Mouse (Mus musculus): Measurements from ENCODE around the gene Ddt.

Gene Ddt

GRCm38 (mm10) chr10:75772795-75773664 is at the start of gene Ddt:
Gene Ddt (minus strand): TSS chr10:75773414.
- WGBS = under 1% methylated on average over 47 of the region's 47 CpGs

GRCm38 (mm10) chr10:75822443-75822842 is 49.2 kb upstream of the Ddt start, which contains the start of gene Gstt4:
Gene Gstt4 (minus strand): TSS chr10:75822543.
- 98% methylated on average over 2 of the region's 2 CpGs for WGBS

- WGBS = 90% methylated on average over 5 of the region's 5 CpGs
These were observed 46.7 kb upstream of the Ddt start for GRCm38 (mm10) chr10:75819882-75820281.

GRCm38 (mm10) chr10:75818641-75819040 is 45.4 kb upstream of the Ddt start:
- WGBS = 76% methylated on average over 10 of the region's 10 CpGs

GRCm38 (mm10) chr10:75804217-75804616 is 31.0 kb upstream of the Ddt start:
- WGBS = 79% methylated on average over 2 of the region's 2 CpGs

- 5% methylated on average over 18 of the region's 18 CpGs for WGBS
These were observed 25.0 kb upstream of the Ddt start, which contains the start of gene Gstt1 for GRCm38 (mm10) chr10:75798176-75798696. Gene Gstt1 (minus strand): TSS chr10:75798584.

GRCm38 (mm10) chr10:75797619-75798175 is 24.5 kb upstream of the Ddt start:
- WGBS = 1% methylated on average over 12 of the region's 12 CpGs

GRCm38 (mm10) chr10:75796731-75797516 is 23.7 kb upstream of the Ddt start:
- 52% methylated on average over 11 of the region's 11 CpGs for WGBS

GRCm38 (mm10) chr10:75794880-75795279 is 21.7 kb upstream of the Ddt start:
- WGBS = 66% methylated on average over 3 of the region's 3 CpGs

GRCm38 (mm10) chr10:75790773-75791172 is 17.6 kb upstream of the Ddt start:
- 38% methylated on average over 7 of the region's 7 CpGs for WGBS

- 94% methylated on average over 5 of the region's 5 CpGs for WGBS
These were observed 16.6 kb upstream of the Ddt start for GRCm38 (mm10) chr10:75789841-75790240.

GRCm38 (mm10) chr10:75789081-75789735 is 16.0 kb upstream of the Ddt start:
- 82% methylated on average over 6 of the region's 6 CpGs for WGBS

- WGBS = 52% methylated on average over 8 of the region's 8 CpGs
These were observed 15.1 kb upstream of the Ddt start for GRCm38 (mm10) chr10:75788277-75788676.

GRCm38 (mm10) chr10:75785442-75785841 is 12.2 kb upstream of the Ddt start:
- 75% methylated on average over 1 of the region's 1 CpGs for whole genome bisulfite sequencing

GRCm38 (mm10) chr10:75780769-75781578 is 7.8 kb upstream of the Ddt start, which contains the start of the genes Gm20441 and Gstt3:
Gene Gm20441 (minus strand): TSS chr10:75780954.
Gene Gstt3 (minus strand): TSS chr10:75781414.
- 8% methylated on average over 28 of the region's 28 CpGs for WGBS

GRCm38 (mm10) chr10:75779206-75780174 is 6.3 kb upstream of the Ddt start:
- WGBS = 33% methylated on average over 15 of the region's 15 CpGs

- 85% methylated on average over 2 of the region's 2 CpGs for WGBS
These were observed 4.7 kb upstream of the Ddt start for GRCm38 (mm10) chr10:75777885-75778284.

- 87% methylated on average over 6 of the region's 6 CpGs for WGBS
These were observed 3.3 kb upstream of the Ddt start for GRCm38 (mm10) chr10:75776562-75776961.

- 93% methylated on average over 9 of the region's 9 CpGs for WGBS
These were observed 1.4 kb upstream of the Ddt start for GRCm38 (mm10) chr10:75774587-75774986.

Data from cerebral cortex, adult 2 months (tissue).